Mouse (Mus musculus) brain, embryonic 14.5 days (tissue): Measurements from ENCODE around the gene Ccdc14.

Source experiments
- CTCF ChIP-seq: fragments of 200-500 bp; IDR thresholded peaks from 2 replicates; pipeline ENCODE4 v1.5.1; 2012; ENCODE audit warnings: inconsistent platforms, mild to moderate bottlenecking, moderate library complexity, borderline replicate concordance; ENCODE audit not compliant: insufficient read depth, insufficient read length; ENCODE audit errors: extremely low read depth
- POLR2A ChIP-seq: fragments of 200-500 bp; IDR thresholded peaks from 2 replicates; pipeline ENCODE4 v1.6.1; 2012; ENCODE audit warnings: mild to moderate bottlenecking, inconsistent platforms, borderline replicate concordance; ENCODE audit not compliant: poor library complexity, insufficient read depth, insufficient read length, severe bottlenecking; ENCODE audit errors: extremely low read depth

GRCm38 (mm10) chr16:34643511-34644259 is 46.7 kb upstream of the Ccdc14 start:
- TF ChIP-seq CTCF (no peak), POLR2A (no peak)
